Mouse (Mus musculus): ENCODE measurements around the gene Hdac2. TPM values are rescaled to one million over a fixed set of nuclear protein-coding genes. Genes with fewer than 3 reads are reported as not detected.

The Hdac2 gene
- total RNA-seq, 2 experiments from 2014 or later: 48.5 to 51.6 TPM

Other genes with a start within 250 kb of the Hdac2 start
- 10 to 100 TPM; 23.9 to 25.0 TPM for gene Marcks, start 164.4 kb downstream of the Hdac2 start, total RNA-seq (2021)

Data from gastrocnemius, postnatal 36 days (tissue).